Mouse (Mus musculus) testis, postnatal 14 days (tissue): Measurements from ENCODE around the gene Gramd4.
"Not testable (repeated sequence)": the region's sequence is repeated elsewhere in the genome, so short reads cannot be mapped to it uniquely, and the experiment has no call there.

ENCODE experiments used
- DNase-seq: peaks from one replicate; pipeline ENCODE4 v3.0.0; 2021; ENCODE audit warnings: low spot score

Gene Gramd4

GRCm38 (mm10) chr15:86091201-86091997 lies 33.9 kb downstream of the Gramd4 start:
- DNase-seq = no peak

- DNase-seq = no peak
These were observed 34.6 kb downstream of the Gramd4 start for GRCm38 (mm10) chr15:86091998-86092670.

DNA sequence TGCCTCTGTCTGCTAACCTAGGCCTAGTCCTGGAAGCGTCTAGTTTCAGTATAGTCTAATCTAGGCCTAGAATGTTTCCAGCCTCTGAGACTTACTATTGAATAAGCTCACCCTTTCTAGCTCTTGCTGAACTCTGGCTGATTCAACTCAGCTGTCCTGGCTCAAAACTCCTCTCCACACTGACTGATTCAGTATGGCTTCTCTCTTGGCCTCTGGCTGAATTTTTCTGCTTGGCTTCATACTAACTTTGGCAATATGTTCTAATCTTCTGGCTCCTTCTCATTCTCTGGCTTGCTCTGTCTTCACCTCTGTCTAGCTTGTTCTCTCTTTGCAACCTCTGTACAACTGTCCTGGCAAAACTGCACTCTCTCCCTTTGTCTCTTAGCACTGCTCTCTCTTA lies 35.7 kb downstream of the Gramd4 start:
- no peak for DNase-seq

DNA sequence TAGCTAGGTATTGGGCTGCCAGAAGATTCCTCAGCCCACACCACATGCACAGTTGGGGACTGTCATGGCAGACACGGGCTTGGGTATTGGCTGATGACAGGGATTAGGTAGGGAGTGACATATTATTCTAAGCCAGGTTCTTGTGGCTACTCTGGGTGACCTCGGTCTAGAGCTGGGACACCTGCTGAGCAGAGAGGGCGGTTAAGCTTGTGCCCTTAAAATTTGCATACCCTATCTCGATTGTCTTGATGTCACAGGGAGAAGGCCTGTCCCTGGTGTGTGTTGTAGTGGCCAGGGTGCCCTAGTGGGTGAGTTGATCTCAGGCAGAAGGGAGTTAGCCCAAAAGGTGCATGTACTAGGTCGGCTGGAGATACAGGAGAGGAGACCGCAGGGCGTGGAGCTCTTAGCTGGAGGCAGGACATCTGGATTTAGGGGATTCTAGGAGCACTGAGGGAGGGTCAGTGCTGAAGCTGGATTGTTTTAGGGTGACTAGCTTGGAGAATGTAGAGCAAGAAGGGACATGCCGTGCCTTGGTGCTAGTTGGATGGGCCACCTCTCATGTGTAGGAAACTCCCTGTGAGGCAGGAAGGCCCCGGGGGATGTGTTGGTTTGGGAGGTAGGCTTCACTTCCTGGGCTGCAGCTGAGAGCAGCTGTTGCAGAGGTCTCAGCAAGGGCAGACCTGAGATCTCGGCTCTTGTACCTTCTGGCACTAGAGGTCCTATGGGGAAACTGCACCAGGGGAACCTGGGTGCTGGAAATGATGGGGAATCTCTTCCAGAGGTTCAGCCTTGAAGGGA lies 37.0 kb downstream of the Gramd4 start:
- no peak for DNase-seq

- DNase-seq = no peak
These were observed 38.5 kb downstream of the Gramd4 start for GRCm38 (mm10) chr15:86095722-86096603.

DNA sequence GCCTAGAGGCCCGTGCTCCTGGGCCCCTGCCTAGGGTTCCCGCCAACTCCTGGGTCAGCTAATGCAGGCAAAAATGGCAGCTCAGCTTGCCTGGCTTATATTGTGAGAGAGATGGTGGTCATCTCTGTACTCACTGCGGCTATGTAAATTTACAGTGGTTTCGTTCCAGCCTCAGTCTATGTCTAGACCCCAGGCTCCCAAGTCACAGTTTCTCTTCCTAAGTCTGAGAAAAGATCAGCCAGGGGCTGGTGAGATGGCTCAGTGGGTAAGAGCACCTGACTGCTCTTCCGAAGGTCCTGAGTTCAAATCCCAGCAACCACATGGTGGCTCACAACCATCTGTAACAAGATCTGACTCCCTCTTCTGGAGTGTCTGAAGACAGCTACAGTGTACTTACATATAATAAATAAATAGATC lies 39.1 kb downstream of the Gramd4 start:
- DNase-seq = not testable (repeated sequence)

GRCm38 (mm10) chr15:86097871-86098270 lies 40.4 kb downstream of the Gramd4 start:
- DNase-seq = no peak

DNA sequence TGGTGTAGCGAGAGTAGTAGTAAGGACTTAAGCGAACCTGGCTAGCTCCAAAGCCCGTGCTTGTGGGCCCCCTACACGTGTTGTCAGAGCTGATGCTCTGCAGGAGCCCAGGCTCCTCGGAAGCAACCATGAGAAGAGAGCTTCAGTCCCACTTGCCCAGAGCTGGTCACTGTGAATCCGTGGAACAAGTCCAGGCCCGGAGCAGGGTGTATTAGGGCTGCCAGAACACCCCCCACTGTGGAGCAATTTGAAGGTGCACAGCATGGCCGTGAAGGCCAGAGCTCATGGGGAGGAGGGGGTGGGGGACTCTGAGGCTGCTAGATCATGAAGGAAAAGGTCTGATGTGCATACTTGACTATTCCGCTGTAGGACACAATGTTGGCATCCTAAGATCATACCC lies 44.1 kb downstream of the Gramd4 start:
- DNase-seq = no peak

DNA sequence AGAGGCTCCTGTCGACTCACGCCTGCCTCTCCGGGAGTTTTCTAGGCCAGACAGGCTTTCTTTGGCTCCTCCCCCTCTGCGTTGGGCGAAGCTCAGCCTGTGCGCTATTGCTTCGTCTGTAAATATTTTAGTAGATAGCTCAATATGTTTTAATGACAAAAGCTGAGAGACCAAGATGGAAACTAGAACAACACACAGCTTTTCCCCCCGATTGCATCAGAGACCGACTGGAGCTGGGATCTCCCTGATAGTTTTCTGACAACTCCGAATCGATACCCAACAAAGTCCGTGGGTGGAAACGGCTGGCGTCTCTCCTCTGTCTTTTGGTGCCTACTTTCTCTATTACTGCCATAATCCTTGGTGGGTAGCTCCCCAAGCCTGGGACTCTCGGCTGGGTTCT lies 44.8 kb downstream of the Gramd4 start:
- DNase-seq = no peak

- no peak for DNase-seq
These were observed 47.2 kb downstream of the Gramd4 start for GRCm38 (mm10) chr15:86104401-86105344.

- no peak for DNase-seq
These were observed 47.8 kb downstream of the Gramd4 start for GRCm38 (mm10) chr15:86105345-86105697.

- DNase-seq = no peak
These were observed 48.3 kb downstream of the Gramd4 start for GRCm38 (mm10) chr15:86105751-86106150.

GRCm38 (mm10) chr15:86107831-86108471 lies 50.5 kb downstream of the Gramd4 start:
- no peak for DNase-seq

DNA sequence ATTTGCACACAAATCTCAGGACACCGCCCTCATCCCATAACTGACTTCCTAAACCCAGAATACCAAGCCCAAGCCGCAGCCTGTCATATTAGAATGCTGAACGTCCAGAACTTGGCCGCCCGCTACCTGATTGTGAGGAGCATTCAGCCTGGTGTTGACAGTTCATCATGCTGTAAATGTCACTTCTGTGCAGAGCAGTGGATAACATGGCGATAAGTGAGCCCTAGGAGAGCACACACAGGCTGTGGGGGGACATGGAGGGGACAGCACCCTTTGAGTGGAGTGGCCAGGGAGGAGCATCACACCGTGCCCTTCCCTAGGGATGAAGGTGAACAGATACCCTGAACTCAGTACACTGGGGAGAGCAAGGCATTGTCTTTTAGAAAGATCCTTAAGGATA lies 51.8 kb downstream of the Gramd4 start:
- DNase-seq = no peak

DNA sequence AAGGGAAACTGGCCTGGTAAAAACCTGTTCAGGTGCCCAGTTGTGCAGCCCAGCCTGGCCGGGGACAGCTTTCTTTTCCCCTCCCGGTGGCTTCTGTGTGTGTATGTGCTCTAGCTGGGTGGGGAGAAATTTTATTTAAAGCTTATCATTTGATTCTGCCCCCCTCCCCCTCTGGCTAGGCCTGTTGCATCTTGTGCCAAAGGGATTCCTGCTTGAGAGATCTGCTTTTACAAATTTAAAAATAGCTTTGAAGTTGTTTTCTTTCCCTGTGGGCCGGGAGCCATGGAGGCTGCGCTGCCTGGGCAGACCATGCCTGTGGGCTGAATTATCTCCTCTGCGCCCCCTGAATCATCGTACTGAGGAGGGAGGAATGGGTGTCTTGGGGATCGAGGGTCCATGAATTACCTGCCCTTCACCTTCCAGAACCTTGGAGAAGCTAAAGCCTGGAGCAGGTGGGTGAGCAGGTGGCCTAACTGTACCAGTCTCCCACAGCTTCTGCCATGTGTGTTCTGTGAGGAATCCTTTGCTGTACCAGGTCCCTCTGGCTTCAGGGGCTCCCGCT lies 52.2 kb downstream of the Gramd4 start:
- DNase-seq = no peak

DNA sequence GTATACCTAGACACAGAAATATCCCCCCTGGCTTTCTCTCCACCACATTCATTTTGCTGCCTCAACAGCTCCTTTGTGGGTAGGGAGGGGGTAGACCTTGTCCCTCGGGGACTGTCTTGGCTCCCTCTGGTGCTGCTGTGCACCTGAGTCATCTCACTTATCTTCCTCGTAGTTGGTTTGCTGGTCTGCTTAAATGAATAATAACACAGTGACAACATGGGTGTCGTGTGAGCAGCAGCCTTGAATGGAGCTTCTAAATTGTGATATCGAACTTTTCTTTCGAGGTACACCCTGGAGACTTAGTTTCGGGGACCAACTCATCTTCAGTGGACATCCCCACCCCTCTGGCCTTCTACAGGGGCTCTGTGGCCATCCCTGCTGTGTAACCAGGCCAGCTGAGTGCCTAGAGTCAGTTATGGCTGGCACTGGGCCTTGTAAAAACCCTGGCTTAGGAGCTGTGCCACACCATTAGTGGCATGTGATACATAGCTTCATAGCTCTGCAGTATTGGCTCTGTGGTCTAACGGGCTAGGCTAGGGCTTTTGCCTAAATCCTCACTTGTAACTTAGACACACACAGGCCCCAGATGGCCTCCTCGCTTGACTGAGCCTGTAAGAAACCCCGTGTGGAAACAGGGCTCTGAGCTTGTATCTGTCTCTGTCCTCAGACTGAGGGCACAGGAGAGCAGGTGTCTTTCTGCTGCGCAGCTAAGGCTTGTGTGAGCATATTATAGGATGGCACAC lies 53.0 kb downstream of the Gramd4 start:
- no peak for DNase-seq

GRCm38 (mm10) chr15:86112707-86113341 lies 55.3 kb downstream of the Gramd4 start:
- no peak for DNase-seq

- no peak for DNase-seq
These were observed 55.8 kb downstream of the Gramd4 start for GRCm38 (mm10) chr15:86113342-86113710.

DNA sequence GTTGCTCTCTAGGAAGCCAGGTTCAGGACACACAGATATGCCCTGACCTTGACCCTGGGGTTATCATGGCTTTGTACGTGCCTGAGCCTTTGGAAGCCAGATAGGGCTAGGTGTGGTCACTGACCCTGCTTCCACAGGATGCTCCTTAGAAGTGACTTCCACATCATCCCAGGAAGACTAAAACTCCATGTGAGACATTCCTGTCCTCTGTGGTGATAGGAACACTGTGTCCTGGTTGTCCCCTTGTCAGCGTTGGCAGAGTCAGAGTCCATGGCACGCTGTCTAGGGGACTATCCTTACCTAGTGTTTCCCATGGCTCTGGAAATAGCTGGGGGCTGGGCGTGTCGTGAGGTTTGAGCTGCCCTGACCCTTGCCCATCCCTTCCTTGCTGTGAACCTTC lies 58.9 kb downstream of the Gramd4 start:
- no peak for DNase-seq
